Mouse (Mus musculus) liver, embryonic 15.5 days (tissue): ENCODE results near the gene Gpd2. TPM values are rescaled to one million over a fixed set of nuclear protein-coding genes. Genes with fewer than 3 reads are reported as not detected.

Source experiments
- ATAC-seq: fragments of 200-750 bp; cut with Nextera tagmentation; 2 replicates; pipeline ENCODE4 v1.8.0; 2017; ENCODE audit warnings: moderate number of reproducible peaks, mild to moderate bottlenecking, moderate library complexity; ENCODE audit not compliant: insufficient read depth
- H3K27ac ChIP-seq: fragments of 300-500 bp; sonication (generic); replicated peaks from 2 replicates; pipeline ENCODE4 v1.5.1; 2015; ENCODE audit warnings: mild to moderate bottlenecking, inconsistent platforms
- H3K27me3 ChIP-seq: fragments of 300-500 bp; sonication (generic); 2 replicates; pipeline ENCODE4 v1.6.1; 2015; ENCODE audit warnings: mild to moderate bottlenecking, inconsistent platforms
- H3K36me3 ChIP-seq: fragments of 300-500 bp; sonication (generic); replicated peaks from 2 replicates; pipeline ENCODE4 v1.6.1; 2015; ENCODE audit warnings: moderate library complexity, mild to moderate bottlenecking, inconsistent platforms
- H3K4me1 ChIP-seq: fragments of 300-500 bp; sonication (generic); replicated peaks from 2 replicates; pipeline ENCODE4 v1.6.1; 2015; ENCODE audit warnings: inconsistent platforms
- H3K4me2 ChIP-seq: fragments of 300-500 bp; sonication (generic); 2 replicates; pipeline ENCODE4 v1.6.1; 2015; ENCODE audit warnings: moderate library complexity, mild to moderate bottlenecking, inconsistent platforms
- H3K4me3 ChIP-seq: fragments of 300-500 bp; sonication (generic); replicated peaks from 2 replicates; pipeline ENCODE4 v1.5.1; 2015; ENCODE audit warnings: mild to moderate bottlenecking, inconsistent platforms
- H3K9ac ChIP-seq: fragments of 300-500 bp; sonication (generic); 2 replicates; pipeline ENCODE4 v1.6.1; 2015; ENCODE audit warnings: moderate library complexity, mild to moderate bottlenecking, inconsistent platforms
- H3K9me3 ChIP-seq: fragments of 300-500 bp; sonication (generic); replicated peaks from 2 replicates; pipeline ENCODE4 v1.6.1; 2016; ENCODE audit warnings: inconsistent platforms
- WGBS: fragments of 180-500 bp; shearing (Covaris S2); methylation state at CpG from one replicate; pipeline ENCODE4 v1.1.7; 2015; ENCODE audit warnings: mixed read lengths; ENCODE audit not compliant: insufficient replicate concordance; 5-methylcytosine and 5-hydroxymethylcytosine counted together
- polyA plus RNA-seq: library from polyadenylated mRNA; unstranded; fragments of >200 nt; fragmentation: Nextera tagmentation; extraction: Ambion mirVana; gene quantifications from 2 replicates; pipeline ENCODE4 v1.2.1, GENCODE M21; 2015

The Gpd2 gene
- polyA plus RNA-seq, 1 experiment from 2014 or later, result 5.6 TPM

DNA sequence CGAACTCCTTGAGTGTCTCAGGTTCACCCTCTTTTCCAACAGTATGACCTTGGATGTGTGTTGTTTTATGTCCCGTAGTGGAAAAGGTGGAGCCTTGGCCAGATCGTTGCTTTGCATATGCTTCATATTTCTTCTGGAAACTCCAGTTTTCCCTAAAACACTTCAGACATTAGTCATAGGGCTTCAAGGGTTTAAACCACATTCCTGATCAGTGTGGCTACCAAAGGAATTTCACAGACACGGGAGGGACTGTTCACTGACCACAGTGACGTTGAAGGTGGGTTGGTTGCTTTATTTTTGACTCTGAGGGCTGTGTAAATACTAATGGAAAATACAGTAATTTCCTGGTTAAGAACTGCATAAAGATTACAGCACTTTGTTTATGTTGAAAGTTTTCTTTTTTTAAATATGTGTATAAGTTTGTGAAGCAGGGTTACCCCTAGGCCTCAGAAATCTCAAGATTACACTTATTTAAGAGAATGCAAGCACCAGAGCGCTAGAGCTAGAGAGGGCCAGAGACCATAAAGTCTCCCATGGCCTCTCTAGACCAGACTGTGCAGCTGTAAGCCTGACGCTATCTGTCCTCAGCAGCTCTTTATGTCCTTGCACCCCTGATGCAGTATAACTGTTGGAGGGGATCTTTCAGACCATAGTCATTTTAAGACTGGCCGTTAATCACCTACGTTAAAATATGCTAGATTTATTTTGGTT, 116.4 kb downstream of the Gpd2 start:
- H3K9ac ChIP-seq, result no peak overlapping the region
- no peak overlapping the region for H3K4me2 ChIP-seq
- no peak overlapping the region for H3K27ac ChIP-seq
- peaks cover 10% of the 10 kb centered on the region for H3K4me1 ChIP-seq
- no peaks in the 10 kb centered on the region for H3K9me3 ChIP-seq
- H3K4me3 ChIP-seq, result no peak overlapping the region
- H3K36me3 ChIP-seq, result no peaks in the 10 kb centered on the region
- ATAC-seq, result no peak
- 75% methylated on average over 9 of the region's 9 CpGs for WGBS
- no peaks in the 10 kb centered on the region for H3K27me3 ChIP-seq

DNA sequence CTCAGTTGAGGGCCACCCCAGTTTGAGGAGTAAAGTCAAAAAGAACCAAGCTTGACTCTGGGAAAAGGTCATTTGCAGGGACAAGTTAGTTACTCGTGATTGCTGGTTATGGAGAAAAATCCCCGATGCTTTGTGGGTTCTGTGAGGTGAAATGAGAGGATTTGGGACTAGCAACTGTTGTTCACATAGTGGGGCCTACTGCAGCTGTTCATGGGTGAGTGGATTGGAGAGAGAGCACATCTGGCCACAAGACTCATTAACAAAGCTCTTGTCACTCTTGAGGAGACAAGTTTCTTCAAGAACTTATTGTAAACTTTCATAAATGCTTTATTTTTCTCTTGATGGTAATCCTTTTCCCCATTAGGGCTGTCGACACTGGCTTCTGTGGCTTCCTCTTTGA, 117.4 kb downstream of the Gpd2 start:
- no peak for ATAC-seq
- 53% methylated on average over 3 of the region's 3 CpGs for WGBS
- H3K4me1 ChIP-seq, result peaks cover 10% of the 10 kb centered on the region

DNA sequence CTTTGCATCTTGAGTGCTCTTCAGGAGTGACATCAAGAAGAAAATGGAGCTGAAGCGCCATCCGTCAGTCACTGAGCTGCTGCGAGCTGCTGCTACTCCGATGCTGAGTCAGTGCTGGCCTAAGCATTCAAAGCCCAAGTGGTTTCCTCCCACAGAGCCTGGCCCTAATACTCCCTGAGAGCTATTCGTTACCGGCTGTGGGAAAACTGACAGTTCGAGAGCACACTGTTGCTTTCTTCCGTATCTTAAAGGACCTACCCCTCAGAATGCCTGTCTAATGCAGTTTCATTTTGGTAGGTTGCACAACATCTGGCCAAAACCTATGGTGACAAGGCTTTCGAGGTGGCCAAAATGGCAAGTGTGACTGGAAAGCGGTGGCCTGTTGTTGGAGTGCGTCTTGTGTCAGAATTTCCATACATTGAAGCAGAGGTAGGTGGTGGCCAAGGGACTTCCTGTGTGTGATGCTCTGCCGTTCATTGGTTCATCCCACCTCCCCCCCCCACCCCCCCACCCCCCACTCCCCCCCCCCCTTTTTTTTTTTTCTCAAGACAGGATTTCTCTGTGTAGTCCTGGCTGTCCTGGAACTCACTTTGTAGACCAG, 118.9 kb downstream of the Gpd2 start:
- no peaks in the 10 kb centered on the region for H3K4me1 ChIP-seq
- H3K9me3 ChIP-seq, result no peaks in the 10 kb centered on the region
- no peak overlapping the region for H3K27ac ChIP-seq
- no peaks in the 10 kb centered on the region for H3K36me3 ChIP-seq
- H3K9ac ChIP-seq, result no peak overlapping the region
- H3K27me3 ChIP-seq, result no peaks in the 10 kb centered on the region
- H3K4me2 ChIP-seq, result no peak overlapping the region
- H3K4me3 ChIP-seq, result no peak overlapping the region
- 62% methylated on average over 12 of the region's 12 CpGs for WGBS
- ATAC-seq, result no peak

More for the DNA sequence above, 117.4 kb downstream of the Gpd2 start:
- no peaks in the 10 kb centered on the region for H3K9me3 ChIP-seq
- H3K9ac ChIP-seq, result no peak overlapping the region
- H3K4me2 ChIP-seq, result no peak overlapping the region
- H3K27ac ChIP-seq, result no peak overlapping the region
- H3K4me3 ChIP-seq, result no peak overlapping the region
- no peaks in the 10 kb centered on the region for H3K36me3 ChIP-seq
- H3K27me3 ChIP-seq, result no peaks in the 10 kb centered on the region

DNA sequence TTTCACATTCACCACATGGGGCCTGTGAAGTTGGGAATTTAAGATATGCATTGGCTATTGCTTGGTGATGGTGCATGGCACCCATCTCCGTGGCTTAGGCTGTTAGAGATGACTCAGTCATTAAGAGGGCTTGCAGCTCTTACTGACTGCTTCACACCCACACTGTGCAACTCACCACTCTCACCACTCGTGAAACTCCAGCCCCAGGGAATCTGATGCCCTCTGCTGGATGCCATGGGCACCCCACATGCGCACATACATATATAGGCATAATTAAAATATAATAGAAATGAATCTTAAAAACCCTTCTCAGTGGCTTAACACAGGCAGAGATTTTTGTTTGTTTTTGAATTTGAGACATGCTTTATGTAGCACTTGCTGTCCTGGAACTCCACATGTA, 125.1 kb downstream of the Gpd2 start:
- Histone ChIP-seq H3K27me3 (no peaks in the 10 kb centered on the region), H3K27ac (no peak overlapping the region), H3K9ac (no peak overlapping the region), H3K9me3 (no peaks in the 10 kb centered on the region), H3K4me2 (no peak overlapping the region), H3K36me3 (no peaks in the 10 kb centered on the region), H3K4me3 (no peak overlapping the region), H3K4me1 (no peaks in the 10 kb centered on the region)
- 68% methylated on average over 3 of the region's 3 CpGs for WGBS
- ATAC-seq, result no peak

DNA sequence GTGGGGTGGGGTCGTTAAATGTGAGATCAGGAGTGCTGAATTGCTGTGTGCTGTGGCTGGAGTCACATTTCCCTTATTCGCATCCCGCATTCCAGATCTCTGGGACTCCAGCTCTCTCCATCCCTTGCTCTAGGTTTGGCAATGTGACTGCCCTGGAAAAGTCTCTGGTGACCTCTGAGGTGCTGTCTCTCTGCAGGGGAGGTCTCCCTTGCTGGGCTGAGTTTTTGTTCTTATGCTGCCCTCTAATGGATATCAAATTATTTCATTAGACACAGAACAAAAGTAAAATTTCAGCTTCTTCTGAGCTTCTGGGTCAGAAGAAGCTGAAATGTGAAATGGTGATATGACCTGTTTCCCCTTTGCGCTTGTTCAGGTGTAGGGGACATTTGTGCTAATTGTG, 137.2 kb downstream of the Gpd2 start:
- Histone ChIP-seq H3K4me3 (no peak overlapping the region), H3K4me1 (no peaks in the 10 kb centered on the region), H3K9me3 (no peaks in the 10 kb centered on the region), H3K36me3 (no peaks in the 10 kb centered on the region), H3K27me3 (no peaks in the 10 kb centered on the region), H3K4me2 (no peak overlapping the region), H3K27ac (no peak overlapping the region), H3K9ac (no peak overlapping the region)
- 47% methylated on average over 4 of the region's 4 CpGs for WGBS
- ATAC-seq, result no peak

DNA sequence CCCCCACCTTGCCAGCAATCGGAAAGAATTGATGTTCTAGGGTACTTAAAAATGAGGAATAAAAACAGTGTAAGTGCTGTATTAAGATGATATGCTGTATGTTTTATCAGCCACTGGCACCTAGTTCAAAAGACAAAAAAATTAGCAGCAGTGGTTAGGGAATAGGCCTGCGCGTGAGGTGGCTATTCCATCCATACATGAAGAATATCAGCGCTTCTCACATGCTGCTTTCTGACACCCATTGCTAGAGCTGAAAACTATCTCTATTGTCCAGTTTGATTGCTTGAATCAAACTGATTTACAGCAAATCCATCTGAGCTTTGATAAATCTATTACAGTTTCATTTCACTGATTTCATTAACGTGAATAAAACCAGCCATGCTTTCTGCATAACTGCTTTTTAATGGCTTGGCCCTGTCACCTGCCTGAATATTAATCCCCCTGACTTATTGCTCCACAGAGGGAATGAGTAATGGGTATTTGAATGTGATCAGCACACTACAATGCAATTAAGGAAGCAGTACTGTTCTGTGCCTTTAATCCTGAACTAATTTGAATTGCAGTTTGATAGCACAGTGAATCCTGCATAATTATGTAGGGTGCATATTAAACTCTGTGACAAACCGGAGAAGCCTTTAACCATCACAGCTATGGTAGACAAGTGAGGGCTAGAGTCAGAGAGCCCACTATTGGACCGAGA, 137.9 kb downstream of the Gpd2 start:
- H3K27me3 ChIP-seq, result no peaks in the 10 kb centered on the region
- no peak overlapping the region for H3K4me3 ChIP-seq
- H3K9me3 ChIP-seq, result no peaks in the 10 kb centered on the region
- H3K4me2 ChIP-seq, result no peak overlapping the region
- no peak for ATAC-seq
- H3K27ac ChIP-seq, result no peak overlapping the region
- no peak overlapping the region for H3K9ac ChIP-seq
- 70% methylated on average over 7 of the region's 7 CpGs for WGBS
- H3K36me3 ChIP-seq, result no peaks in the 10 kb centered on the region
- H3K4me1 ChIP-seq, result no peaks in the 10 kb centered on the region

DNA sequence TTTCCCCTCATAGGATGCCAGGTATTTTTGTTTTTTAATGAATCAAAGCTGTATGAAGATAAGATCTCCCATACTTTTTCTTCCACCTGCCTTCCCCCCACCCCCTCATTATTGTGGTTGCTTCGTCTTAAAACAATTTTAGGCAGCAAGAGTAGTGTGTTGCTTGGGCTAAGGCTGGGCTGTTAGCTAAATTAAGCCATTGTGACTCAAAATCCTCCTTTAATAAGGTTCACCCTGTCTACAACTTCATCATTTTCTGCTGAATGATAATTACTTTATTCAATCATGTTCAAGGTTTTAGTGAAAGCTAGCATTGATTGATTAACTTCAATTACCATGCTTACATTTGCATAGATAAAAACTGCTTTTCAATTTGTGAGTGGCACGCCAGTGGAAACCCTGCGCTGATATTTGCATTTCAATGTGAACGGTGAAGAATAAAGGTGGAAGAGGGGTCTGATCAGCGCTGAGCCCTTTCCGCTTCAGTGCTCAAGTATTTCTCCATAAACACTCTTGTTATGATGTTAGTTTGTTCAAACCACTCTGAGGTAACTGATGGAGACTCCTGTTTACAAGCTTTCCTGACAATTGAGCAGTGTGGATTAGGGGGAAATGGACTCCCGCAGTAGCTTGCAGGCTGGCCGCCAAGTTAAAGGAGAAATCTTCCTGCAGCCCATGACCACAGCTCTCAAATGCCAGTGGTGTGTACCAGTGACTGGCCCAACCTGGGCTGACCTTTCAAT, 140.9 kb downstream of the Gpd2 start:
- Histone ChIP-seq H3K9ac (no peak overlapping the region), H3K4me1 (no peaks in the 10 kb centered on the region), H3K27ac (no peak overlapping the region), H3K4me2 (no peak overlapping the region), H3K36me3 (no peaks in the 10 kb centered on the region), H3K4me3 (no peak overlapping the region), H3K27me3 (no peaks in the 10 kb centered on the region), H3K9me3 (no peaks in the 10 kb centered on the region)
- WGBS, result 51% methylated on average over 8 of the region's 8 CpGs
- no peak for ATAC-seq

DNA sequence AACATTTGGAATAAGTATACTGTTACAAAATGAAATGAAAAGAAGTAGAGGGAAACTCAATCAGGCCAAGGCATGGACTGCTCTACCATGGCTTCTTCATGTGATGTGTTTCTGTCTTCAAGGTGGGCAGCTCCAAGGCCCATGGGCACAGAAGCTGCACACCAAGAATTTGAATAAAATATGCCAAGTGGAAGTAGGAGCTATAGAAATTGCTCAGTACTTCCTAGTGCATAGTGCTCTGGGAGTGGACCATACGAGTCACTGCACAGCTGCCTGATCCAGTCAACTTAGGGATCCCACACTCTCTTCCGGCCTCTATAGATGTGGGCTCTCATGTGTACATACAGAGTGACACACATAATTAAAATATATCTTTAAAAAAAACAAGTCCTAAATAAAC, 147.2 kb downstream of the Gpd2 start:
- no peak overlapping the region for H3K4me3 ChIP-seq
- H3K9ac ChIP-seq, result no peak overlapping the region
- no peaks in the 10 kb centered on the region for H3K9me3 ChIP-seq
- H3K27me3 ChIP-seq, result no peaks in the 10 kb centered on the region
- H3K4me1 ChIP-seq, result no peaks in the 10 kb centered on the region
- no peaks in the 10 kb centered on the region for H3K36me3 ChIP-seq
- no peak overlapping the region for H3K4me2 ChIP-seq
- no peak for ATAC-seq
- H3K27ac ChIP-seq, result no peak overlapping the region
- 57% methylated on average over 2 of the region's 2 CpGs for WGBS

DNA sequence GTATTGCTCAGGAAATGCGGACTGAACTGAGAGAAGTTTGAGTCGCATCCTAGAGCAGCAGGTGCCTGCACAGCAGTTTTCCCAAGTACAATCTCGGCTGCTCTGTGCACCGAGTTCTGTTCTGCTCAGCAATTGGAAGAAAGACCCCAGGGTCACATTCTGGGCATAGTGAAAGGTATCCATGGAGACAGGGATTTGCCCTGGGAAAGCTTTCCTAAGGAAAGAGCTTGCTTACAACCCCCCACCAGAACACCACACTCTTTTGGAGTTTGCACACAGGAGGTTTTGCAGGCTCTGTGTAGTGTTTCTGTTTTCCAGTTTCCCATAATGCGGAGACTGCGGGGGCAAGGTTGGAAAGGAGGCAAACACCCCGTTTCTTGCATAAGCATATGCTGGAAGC, 150.4 kb downstream of the Gpd2 start:
- ATAC-seq, result no peak
- no peaks in the 10 kb centered on the region for H3K4me1 ChIP-seq
- 54% methylated on average over 7 of the region's 7 CpGs for WGBS

DNA sequence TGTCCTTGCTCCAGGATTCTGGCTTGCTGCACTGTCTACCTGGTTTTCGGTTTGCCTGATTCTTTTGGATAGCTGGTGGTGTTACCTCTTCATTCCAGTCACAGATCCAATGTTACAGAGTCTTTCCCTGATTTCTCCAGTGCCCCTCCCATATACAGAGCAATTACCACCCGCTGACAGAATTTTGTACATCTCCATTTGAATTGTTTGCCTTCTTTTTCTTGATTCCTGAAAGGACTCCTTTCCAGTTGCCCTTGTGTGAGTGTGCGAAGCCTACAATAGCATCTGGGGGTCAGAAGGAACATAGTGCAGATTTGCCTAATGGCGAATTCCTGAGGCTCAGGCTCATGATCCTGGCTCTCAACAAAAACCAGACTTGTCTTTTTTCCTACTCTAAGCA, 157.6 kb downstream of the Gpd2 start:
- WGBS, result 64% methylated on average over 4 of the region's 4 CpGs
- no peak overlapping the region for H3K27ac ChIP-seq

More for the DNA sequence above, 150.4 kb downstream of the Gpd2 start:
- Histone ChIP-seq H3K27ac (no peak overlapping the region), H3K27me3 (no peaks in the 10 kb centered on the region), H3K9me3 (no peaks in the 10 kb centered on the region), H3K4me3 (no peak overlapping the region), H3K36me3 (no peaks in the 10 kb centered on the region), H3K4me2 (no peak overlapping the region), H3K9ac (no peak overlapping the region)

DNA sequence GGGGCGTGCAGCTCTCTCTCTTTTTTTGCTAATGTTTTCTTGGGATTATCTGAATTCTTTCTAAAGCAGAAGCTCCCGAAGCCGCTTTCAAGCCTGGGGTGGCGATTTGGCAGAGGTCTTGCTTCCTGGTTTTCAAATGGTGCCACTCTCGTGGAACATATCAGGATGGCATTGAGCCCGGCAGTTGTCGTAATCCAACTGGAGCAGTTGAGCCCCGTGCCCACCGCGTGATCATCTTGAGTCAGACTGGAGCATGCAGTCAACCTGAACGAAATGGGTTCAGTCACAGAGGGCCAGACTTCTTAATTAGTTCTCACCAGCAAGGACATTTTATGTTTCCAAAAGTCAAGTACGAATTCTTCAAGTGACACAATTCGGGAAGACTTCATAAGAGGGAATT, 158.6 kb downstream of the Gpd2 start:
- H3K9ac ChIP-seq, result no peak overlapping the region
- H3K27ac ChIP-seq, result no peak overlapping the region
- H3K4me3 ChIP-seq, result no peak overlapping the region
- 75% methylated on average over 13 of the region's 13 CpGs for WGBS
- no peak for ATAC-seq
- H3K9me3 ChIP-seq, result no peaks in the 10 kb centered on the region
- H3K4me2 ChIP-seq, result no peak overlapping the region
- H3K4me1 ChIP-seq, result no peaks in the 10 kb centered on the region
- no peaks in the 10 kb centered on the region for H3K36me3 ChIP-seq
- H3K27me3 ChIP-seq, result no peaks in the 10 kb centered on the region

More for the DNA sequence above, 157.6 kb downstream of the Gpd2 start:
- H3K27me3 ChIP-seq, result no peaks in the 10 kb centered on the region
- no peak for ATAC-seq
- H3K4me3 ChIP-seq, result no peak overlapping the region
- no peaks in the 10 kb centered on the region for H3K9me3 ChIP-seq
- no peaks in the 10 kb centered on the region for H3K36me3 ChIP-seq
- no peak overlapping the region for H3K4me2 ChIP-seq
- H3K9ac ChIP-seq, result no peak overlapping the region
- H3K4me1 ChIP-seq, result no peaks in the 10 kb centered on the region
